Mouse (Mus musculus) neutrophil, adult 5-6 weeks (primary cell): ENCODE results near the gene Kcnj14. TPM values are rescaled to one million over a fixed set of nuclear protein-coding genes. Genes with fewer than 3 reads are reported as not detected.

Source experiments
- ATAC-seq: fragments of 151-379, 151-347 bp; 2 replicates; pipeline ENCODE4 v1.8.0; 2017; ENCODE audit warnings: mild to moderate bottlenecking, moderate TSS enrichment; ENCODE audit not compliant: insufficient number of reproducible peaks, poor library complexity, low FRiP score, severe bottlenecking; ENCODE audit errors: extremely low read depth
- total RNA-seq: library from RNA; stranded (forward); fragments of 200-1000 nt; gene quantifications from 2 replicates; pipeline ENCODE4 v1.2.3, GENCODE M21; 2017

The Kcnj14 gene
- 0.23 TPM in 1 of 2 replicates, not detected in the other for total RNA-seq

- ATAC-seq: no peak
These were observed at the start of gene Kcnj14 for GRCm38 (mm10) chr7:45824598-45824997. Gene Kcnj14, minus strand, starts transcription at chr7:45824782.

- ATAC-seq: peak; percentile 27
These were observed 48.7 kb upstream of the Kcnj14 start for GRCm38 (mm10) chr7:45873061-45873947.

DNA sequence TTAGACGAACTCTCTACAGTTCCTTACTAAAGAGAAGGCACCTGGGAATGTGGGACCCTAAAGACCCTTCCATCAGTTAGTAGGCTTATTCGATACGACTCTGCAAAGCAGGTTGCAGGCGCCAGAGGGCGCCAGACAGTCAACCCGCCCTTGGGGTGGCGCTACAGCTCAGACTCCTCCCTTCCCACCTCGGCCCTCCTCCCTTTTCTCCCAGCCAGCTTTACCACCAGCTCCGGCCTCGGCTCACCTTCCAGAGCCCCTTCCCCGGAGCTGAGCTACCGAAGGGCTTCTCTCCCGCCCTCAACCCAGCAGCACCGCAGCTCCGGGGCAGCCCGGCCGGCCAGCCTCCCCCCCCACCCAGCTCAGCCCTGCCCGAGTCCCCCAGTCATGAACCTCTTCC, 48.0 kb upstream of the Kcnj14 start, which contains the start of gene Kdelr1:
Kdelr1 (plus strand) TSS at position 149 of the 400 bp plus-strand sequence.
- peak; percentile 85 for ATAC-seq

DNA sequence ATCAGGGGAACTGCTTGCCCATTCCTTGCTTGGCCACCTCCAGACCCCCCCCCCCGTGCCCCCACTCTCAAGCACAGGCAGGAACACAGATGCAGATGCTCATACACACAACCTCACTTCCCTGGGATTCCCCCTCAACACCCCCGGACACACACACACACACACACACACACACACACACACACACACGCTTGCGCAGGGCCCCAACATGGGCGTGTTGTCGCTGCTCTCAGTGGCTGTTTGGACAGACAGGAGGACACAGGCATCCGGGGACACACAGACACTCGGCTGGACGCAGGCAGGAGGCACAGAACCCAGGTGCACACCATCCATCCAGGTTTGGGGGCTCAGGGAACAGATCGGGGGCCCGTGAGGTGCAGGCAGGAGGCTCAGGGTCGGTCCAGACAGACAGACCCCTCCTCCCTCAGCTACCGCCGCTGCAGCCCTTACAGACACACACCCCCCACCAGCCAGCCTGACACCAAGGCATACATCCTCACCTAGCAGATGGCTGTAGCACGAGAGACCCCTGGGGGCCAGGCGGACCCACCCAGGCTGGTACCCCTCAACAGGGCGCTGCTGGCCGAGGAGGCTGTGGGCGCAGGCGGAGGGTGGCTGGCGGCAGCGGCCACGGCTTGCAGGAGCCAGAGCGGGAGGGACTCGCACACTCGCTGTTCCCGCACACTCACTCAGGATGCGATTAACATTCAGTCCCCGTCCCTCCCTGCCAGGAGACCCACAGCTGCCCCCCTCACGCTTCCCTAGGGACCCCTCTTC, 45.9 kb upstream of the Kcnj14 start:
- no peak for ATAC-seq

- no peak for ATAC-seq
These were observed 45.2 kb upstream of the Kcnj14 start for GRCm38 (mm10) chr7:45869787-45870186.

DNA sequence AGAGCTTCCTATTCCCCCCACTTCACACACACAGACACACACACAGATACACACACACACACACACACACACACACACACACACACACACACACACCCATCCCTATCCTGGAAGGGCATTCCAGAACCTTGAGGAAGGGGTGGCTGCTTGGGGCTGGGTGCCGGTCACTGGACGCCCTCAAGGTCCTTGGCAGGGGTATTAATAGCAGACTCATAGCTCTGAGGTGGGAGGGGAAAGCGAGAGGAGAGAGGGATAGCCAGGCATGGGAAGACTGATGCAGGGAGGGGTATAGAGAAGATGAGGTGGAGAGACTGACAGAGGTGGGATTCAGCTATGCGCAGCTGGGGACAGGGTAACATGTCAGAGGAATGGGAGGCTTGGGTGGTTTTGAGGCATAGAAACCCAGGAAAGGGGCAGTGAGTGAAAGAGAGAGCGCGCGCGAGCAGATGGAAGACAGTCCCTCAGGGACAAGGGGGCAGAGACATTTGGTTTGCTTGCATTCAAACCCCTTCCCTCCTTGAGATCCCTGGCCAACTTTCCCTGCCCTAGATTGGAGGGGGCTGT, 44.6 kb upstream of the Kcnj14 start:
- ATAC-seq: no peak

DNA sequence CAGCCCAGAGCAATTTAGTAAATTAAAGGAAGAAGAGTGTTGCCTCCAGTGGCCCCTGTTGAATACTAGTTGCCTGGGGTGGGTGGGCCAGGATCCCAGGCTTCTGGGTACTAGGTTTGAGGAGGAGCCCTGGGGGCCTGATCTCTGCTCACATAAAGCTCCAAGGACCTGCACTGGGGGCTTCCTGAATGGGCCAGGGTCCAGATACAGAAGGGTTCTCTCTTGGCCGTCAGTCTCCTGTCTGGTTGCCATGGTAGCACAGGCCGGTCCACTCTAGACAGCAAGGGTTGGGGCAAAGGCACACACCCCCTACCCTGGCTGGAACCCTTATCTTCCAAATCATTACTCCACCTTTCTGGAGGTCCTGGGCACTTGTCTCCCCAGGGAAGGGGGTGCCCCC, 43.3 kb upstream of the Kcnj14 start:
- no peak for ATAC-seq

DNA sequence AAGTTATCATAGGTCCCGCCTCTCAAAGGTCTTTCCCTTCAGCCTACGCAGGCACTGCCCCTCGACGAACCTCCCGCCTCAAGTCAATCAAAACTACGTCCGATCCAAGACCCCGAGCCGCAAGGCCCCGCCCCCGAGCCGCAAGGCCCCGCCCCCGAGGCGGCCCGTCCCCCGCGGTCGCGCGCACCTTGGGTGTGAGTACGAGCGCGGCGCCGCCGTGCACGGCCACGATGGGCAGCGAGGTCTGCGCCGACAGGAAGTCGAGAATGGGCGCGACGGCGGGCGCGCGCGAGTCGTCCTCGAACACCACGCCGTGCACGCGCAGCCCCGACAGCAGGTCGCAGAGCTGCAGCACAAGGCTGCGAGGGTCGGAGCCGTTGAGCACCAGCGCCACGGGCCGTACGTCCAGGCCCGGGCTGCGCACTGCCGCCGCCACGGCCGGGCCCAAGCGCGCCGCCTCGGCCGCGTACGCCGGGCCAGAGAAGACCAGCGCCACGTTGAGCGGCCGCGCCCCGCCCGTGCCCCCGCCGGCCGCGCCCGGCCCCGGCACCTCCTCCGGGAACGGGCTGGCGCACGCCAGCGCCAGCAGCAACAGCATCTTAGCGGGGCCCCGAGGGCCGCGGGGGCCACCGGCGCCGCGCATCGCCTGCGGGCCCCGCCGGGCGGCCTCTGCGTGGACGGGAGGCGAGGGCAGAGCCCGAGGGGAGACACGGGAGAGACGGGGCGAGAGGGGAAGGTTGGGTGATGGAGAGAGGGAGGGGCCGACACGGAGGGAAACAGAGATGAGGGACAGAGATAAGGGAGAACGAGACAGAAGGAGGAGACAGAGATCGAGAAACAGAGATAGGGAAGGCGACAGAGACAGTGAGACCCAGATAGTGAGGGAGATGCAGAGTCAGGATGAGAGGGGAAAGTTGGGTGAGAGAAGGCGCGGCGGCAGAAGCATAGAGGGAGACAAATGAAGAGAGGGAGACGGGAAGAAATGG, 41.6 kb upstream of the Kcnj14 start:
- ATAC-seq: peak; percentile 75

GRCm38 (mm10) chr7:45864435-45864834, 39.9 kb upstream of the Kcnj14 start:
- no peak for ATAC-seq

- ATAC-seq: no peak
These were observed 38.2 kb upstream of the Kcnj14 start for GRCm38 (mm10) chr7:45862804-45863203.

GRCm38 (mm10) chr7:45859008-45859407, 34.4 kb upstream of the Kcnj14 start:
- no peak for ATAC-seq

DNA sequence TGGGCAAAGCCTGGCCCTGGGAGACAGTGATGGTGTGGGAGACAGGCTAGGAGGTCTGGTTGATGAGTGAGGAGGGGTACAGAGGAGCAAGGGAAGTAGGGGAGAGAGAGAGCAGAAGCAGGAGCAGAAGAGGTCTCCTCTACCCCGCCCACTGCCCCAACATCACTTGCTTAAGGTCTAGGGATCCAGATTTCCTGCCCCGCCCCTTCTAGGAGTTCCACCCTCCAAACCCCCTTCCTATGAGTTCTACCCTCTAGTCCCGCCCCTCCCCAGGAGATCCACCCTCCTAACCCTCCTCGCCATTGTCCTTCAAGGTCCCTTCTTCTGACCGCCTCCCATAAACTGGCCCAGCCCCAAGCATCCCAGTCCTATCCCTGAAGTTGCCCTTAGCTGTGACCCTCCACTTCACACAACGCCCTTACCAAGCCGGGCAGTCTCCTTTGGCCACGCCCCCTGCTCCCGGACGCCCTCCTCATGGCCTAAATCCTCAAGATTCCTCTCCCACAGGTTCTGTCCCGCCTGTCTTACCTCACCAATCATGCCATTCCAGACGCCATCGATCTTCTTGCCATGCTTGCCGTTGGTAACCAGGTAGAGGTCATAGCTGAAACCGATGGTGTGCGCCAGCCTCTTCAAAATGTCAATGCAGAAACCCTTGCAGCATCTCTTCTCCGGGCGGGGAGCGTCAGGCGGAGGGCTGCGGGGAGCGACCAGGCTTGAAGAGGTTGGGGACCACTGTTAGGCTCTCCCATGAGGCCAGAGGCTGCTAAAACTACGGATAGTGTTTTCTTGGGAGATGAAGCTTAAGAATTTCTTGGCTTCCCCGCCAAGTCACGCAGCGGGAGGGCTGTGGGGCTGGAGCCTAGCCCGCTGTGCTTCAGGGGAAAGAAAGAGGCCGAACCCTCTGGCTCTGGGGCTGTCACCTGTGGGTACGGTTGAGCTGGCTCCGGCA, 32.6 kb upstream of the Kcnj14 start:
- no peak for ATAC-seq

- no peak for ATAC-seq
These were observed 28.5 kb upstream of the Kcnj14 start for GRCm38 (mm10) chr7:45853089-45853488.

- no peak for ATAC-seq
These were observed 26.1 kb upstream of the Kcnj14 start for GRCm38 (mm10) chr7:45850661-45851060.

- no peak for ATAC-seq
These were observed 24.0 kb upstream of the Kcnj14 start for GRCm38 (mm10) chr7:45848447-45849027.

GRCm38 (mm10) chr7:45842950-45843744, 18.6 kb upstream of the Kcnj14 start:
- ATAC-seq: no peak
